Mouse (Mus musculus) left cerebral cortex, postnatal 10 days (tissue): Measurements from ENCODE around the gene Irf3. TPM values are rescaled to one million over a fixed set of nuclear protein-coding genes. Genes with fewer than 3 reads are reported as not detected.
"Not testable (repeated sequence)": the region's sequence is repeated elsewhere in the genome, so short reads cannot be mapped to it uniquely, and the experiment has no call there.

Source experiments
- DNase-seq, 2 experiments: peaks; one replicate each; pipeline ENCODE4 v3.0.0; 2021 to 2022; ENCODE audit warnings: low spot score in 2 of 2, mixed read lengths in 1 of 2; ENCODE audit errors: extremely low spot score in 1 of 2
- intact Hi-C: fragments of 180-260 bp; cut with DNase I; formaldehyde crosslinking; loops from one replicate; pipeline ENCODE4 v1.15.1; 2025
- total RNA-seq, 2 experiments: library from RNA; stranded (reverse); gene quantifications; 2 replicates each; pipeline ENCODE4 v1.2.3; 2021

The Irf3 gene
- total RNA-seq, 2 experiments from 2014 or later, result 25.5 to 32.2 TPM

- intact Hi-C loops, DNase-seq: not testable (repeated sequence)
Measured at GRCm38 (mm10) chr7:45023711-45024110, 26.3 kb downstream of the Irf3 start.

GRCm38 (mm10) chr7:45024281-45025248 lies 27.1 kb downstream of the Irf3 start:
- no peak for DNase-seq
- intact Hi-C loops, result no loop called here

GRCm38 (mm10) chr7:45025601-45026220 lies 28.3 kb downstream of the Irf3 start:
- DNase-seq, result no peak
- intact Hi-C loops, result no loop called here

- no peak for DNase-seq
- intact Hi-C loops, result no loop called here
Measured at GRCm38 (mm10) chr7:45026256-45026655, 28.8 kb downstream of the Irf3 start.

GRCm38 (mm10) chr7:45027761-45028160 lies 30.3 kb downstream of the Irf3 start:
- no peak for DNase-seq
- intact Hi-C loops, result no loop called here

- intact Hi-C loops, result no loop called here
- DNase-seq, result no peak
Measured at GRCm38 (mm10) chr7:45028351-45028750, 30.9 kb downstream of the Irf3 start.

- DNase-seq, result no peak
- intact Hi-C loops, result no loop called here
Measured at GRCm38 (mm10) chr7:45029995-45030394, 32.5 kb downstream of the Irf3 start.

- intact Hi-C loops, result no loop called here
- no peak for DNase-seq
Measured at GRCm38 (mm10) chr7:45030857-45031256, 33.4 kb downstream of the Irf3 start.

GRCm38 (mm10) chr7:45033722-45034359 lies 36.4 kb downstream of the Irf3 start:
- intact Hi-C loops, result no loop called here
- DNase-seq, result no peak

- intact Hi-C loops, result no loop called here
- no peak for DNase-seq
Measured at GRCm38 (mm10) chr7:45035631-45036030, 38.2 kb downstream of the Irf3 start.

- intact Hi-C loops, result no loop called here
- DNase-seq, result no peak
Measured at GRCm38 (mm10) chr7:45036702-45037101, 39.3 kb downstream of the Irf3 start.

GRCm38 (mm10) chr7:45037720-45038361 lies 40.4 kb downstream of the Irf3 start:
- intact Hi-C loops, result no loop called here
- DNase-seq, result peak in 1 of 2 experiments; percentile 65

- intact Hi-C loops, result no loop called here
- DNase-seq, result no peak
Measured at GRCm38 (mm10) chr7:45038411-45038810, 41.0 kb downstream of the Irf3 start.

GRCm38 (mm10) chr7:45040851-45041250 lies 43.4 kb downstream of the Irf3 start:
- intact Hi-C loops, result no loop called here
- no peak for DNase-seq

- peak in 1 of 2 experiments; percentile 37 for DNase-seq
- intact Hi-C loops, result no loop called here
Measured at GRCm38 (mm10) chr7:45043307-45043706, 45.9 kb downstream of the Irf3 start.

GRCm38 (mm10) chr7:45045741-45046140 lies 48.3 kb downstream of the Irf3 start:
- intact Hi-C loops, result no loop called here
- DNase-seq, result peak in 1 of 2 experiments; percentile 35

- peak in 1 of 2 experiments; percentile 28 for DNase-seq
- intact Hi-C loops, result no loop called here
Measured at GRCm38 (mm10) chr7:45046853-45047350, 49.5 kb downstream of the Irf3 start.

- intact Hi-C loops, result no loop called here
- DNase-seq, result no peak
Measured at GRCm38 (mm10) chr7:45047491-45047890, 50.0 kb downstream of the Irf3 start.
